Mouse (Mus musculus) midbrain, embryonic 13.5 days (tissue): ENCODE results near the gene Cdr2. TPM values are rescaled to one million over a fixed set of nuclear protein-coding genes. Genes with fewer than 3 reads are reported as not detected.
"Not testable (repeated sequence)": the region's sequence is repeated elsewhere in the genome, so short reads cannot be mapped to it uniquely, and the experiment has no call there.

ENCODE experiments used
- ATAC-seq: fragments of 200-750 bp; cut with Nextera tagmentation; 2 replicates; pipeline ENCODE4 v1.8.0; 2017; ENCODE audit warnings: mild to moderate bottlenecking, moderate TSS enrichment, moderate library complexity
- H3K27ac ChIP-seq: fragments of 300-500 bp; sonication (generic); 2 replicates; pipeline ENCODE4 v1.5.1; 2015; ENCODE audit warnings: inconsistent platforms, mild to moderate bottlenecking, moderate library complexity
- H3K27me3 ChIP-seq: fragments of 300-500 bp; sonication (generic); 2 replicates; pipeline ENCODE4 v1.6.1; 2015; ENCODE audit warnings: mild to moderate bottlenecking, inconsistent platforms
- H3K36me3 ChIP-seq: fragments of 300-500 bp; sonication (generic); 2 replicates; pipeline ENCODE4 v1.6.1; 2015; ENCODE audit warnings: mild to moderate bottlenecking, inconsistent platforms
- H3K4me1 ChIP-seq: fragments of 300-500 bp; sonication (generic); replicated peaks from 2 replicates; pipeline ENCODE4 v1.6.1; 2015; ENCODE audit warnings: inconsistent platforms
- H3K4me2 ChIP-seq: fragments of 300-500 bp; sonication (generic); replicated peaks from 2 replicates; pipeline ENCODE4 v1.6.1; 2015; ENCODE audit warnings: moderate library complexity, mild to moderate bottlenecking, inconsistent platforms
- H3K4me3 ChIP-seq: fragments of 300-500 bp; sonication (generic); replicated peaks from 2 replicates; pipeline ENCODE4 v1.5.1; 2015; ENCODE audit warnings: mild to moderate bottlenecking, inconsistent platforms
- H3K9ac ChIP-seq: fragments of 300-500 bp; sonication (generic); replicated peaks from 2 replicates; pipeline ENCODE4 v1.6.1; 2015; ENCODE audit warnings: mild to moderate bottlenecking, inconsistent platforms
- H3K9me3 ChIP-seq: fragments of 300-500 bp; sonication (generic); 2 replicates; pipeline ENCODE4 v1.6.1; 2016; ENCODE audit warnings: mild to moderate bottlenecking, inconsistent platforms
- WGBS: fragments of 180-500 bp; shearing (Covaris S2); methylation state at CpG from one replicate; pipeline ENCODE4 v1.1.7; 2015; 5-methylcytosine and 5-hydroxymethylcytosine counted together
- polyA plus RNA-seq: library from polyadenylated mRNA; unstranded; fragments of >200 nt; fragmentation: Nextera tagmentation; extraction: Ambion mirVana; gene quantifications from 2 replicates; pipeline ENCODE4 v1.2.1, GENCODE M21; 2015

Cdr2 gene
- polyA plus RNA-seq, 1 experiment from 2014 or later: 14.7 TPM

DNA sequence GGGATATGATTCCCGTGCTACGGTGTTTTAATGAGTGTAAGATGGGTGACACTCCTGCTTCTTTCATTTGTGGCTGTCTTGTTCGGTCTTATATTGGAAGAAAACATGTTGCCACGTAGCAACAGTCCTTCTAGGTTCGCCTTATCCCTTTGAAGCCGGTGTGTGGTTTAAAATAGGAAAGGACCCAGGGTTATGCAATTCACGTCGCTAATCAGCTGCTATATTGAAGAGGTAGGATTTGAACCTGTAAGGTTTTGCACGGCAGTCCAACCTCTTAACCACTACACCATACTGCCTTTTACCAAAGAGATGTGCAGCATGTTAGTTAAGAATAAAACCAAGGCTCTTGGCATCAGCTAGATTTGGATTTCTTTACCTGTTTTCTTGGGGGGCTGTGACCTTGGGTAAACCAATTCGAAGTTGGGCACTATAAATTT lies 63.6 kb downstream of the Cdr2 start:
- peak overlapping the region; percentile 82 for H3K27ac ChIP-seq
- H3K9me3 ChIP-seq: no peaks in the 10 kb centered on the region
- peak; percentile 51 for ATAC-seq
- peak overlapping the region; percentile 69 for H3K4me2 ChIP-seq
- 0 out of 2 replicates have a peak, but pooled peaks cover 6% of the 10 kb centered on the region for H3K36me3 ChIP-seq
- no peaks in the 10 kb centered on the region for H3K27me3 ChIP-seq
- peak overlapping the region; percentile 91 for H3K9ac ChIP-seq
- peaks cover 19% of the 10 kb centered on the region for H3K4me1 ChIP-seq
- peak overlapping the region; percentile 97 for H3K4me3 ChIP-seq
- WGBS: 7% methylated on average over 10 of the region's 10 CpGs

GRCm38 (mm10) chr7:120917592-120918461 lies 64.3 kb downstream of the Cdr2 start, which contains the start of gene Polr3e:
Gene Polr3e, plus strand, starts transcription at chr7:120917744.
- Histone ChIP-seq H3K9ac (peak within 1 kb of the TSS; percentile 91), H3K4me1 (peaks cover 19% of the 10 kb centered on the region), H3K4me2 (peak within 1 kb of the TSS; percentile 69), H3K9me3 (no peaks in the 10 kb centered on the region), H3K27ac (peak within 1 kb of the TSS; percentile 82), H3K36me3 (0 out of 2 replicates have a peak, but pooled peaks cover 3% of the 10 kb centered on the region), H3K4me3 (peak within 1 kb of the TSS; percentile 97), H3K27me3 (no peaks in the 10 kb centered on the region)
- peak; percentile 95 for ATAC-seq
- WGBS: under 1% methylated on average over 96 of the region's 102 CpGs

- Histone ChIP-seq H3K4me2 (peak overlapping the region; percentile 33; the same call in 1 of the 2 replicates), H3K4me1 (peaks cover 19% of the 10 kb centered on the region), H3K9ac (no peak overlapping the region), H3K9me3 (no peaks in the 10 kb centered on the region), H3K27ac (no peak overlapping the region), H3K4me3 (peak overlapping the region; percentile 97), H3K36me3 (no peaks in the 10 kb centered on the region), H3K27me3 (no peaks in the 10 kb centered on the region)
- ATAC-seq: no peak
- 8% methylated on average over 12 of the region's 12 CpGs for WGBS
Observed at GRCm38 (mm10) chr7:120917279-120917591, 64.9 kb downstream of the Cdr2 start.

DNA sequence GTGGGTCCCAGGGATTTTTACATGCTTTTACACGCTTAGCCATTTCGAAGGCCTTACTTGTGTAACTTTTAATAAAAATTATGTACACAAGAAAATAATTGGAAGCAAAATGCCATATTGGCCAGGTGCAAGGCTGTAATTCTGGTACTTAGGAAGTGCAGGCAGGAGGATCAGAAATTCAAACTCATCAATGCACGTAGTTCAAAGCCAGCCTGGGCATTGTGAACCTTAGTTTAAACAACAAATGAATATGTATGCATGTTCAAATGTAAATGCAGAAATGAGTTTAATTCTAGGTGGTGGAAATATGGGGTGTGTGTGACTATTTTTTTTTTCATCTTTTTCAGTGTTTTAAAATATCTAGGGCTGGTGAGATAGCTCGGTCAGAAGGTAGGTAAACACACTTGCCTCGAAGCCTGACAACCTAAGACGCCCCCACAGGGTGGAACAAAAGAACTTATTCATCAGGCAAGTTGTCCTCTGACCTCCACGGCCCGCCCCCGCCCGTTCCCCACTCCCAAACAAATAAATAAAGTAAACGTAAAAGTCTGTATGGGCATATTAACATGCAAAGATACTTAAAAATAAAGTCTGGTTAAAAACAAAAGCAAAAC lies 65.7 kb downstream of the Cdr2 start:
- H3K27me3 ChIP-seq: no peaks in the 10 kb centered on the region
- no peak overlapping the region for H3K9ac ChIP-seq
- no peak overlapping the region for H3K4me2 ChIP-seq
- ATAC-seq: no peak
- H3K9me3 ChIP-seq: no peaks in the 10 kb centered on the region
- peaks cover 19% of the 10 kb centered on the region for H3K4me1 ChIP-seq
- H3K27ac ChIP-seq: no peak overlapping the region
- no peaks in the 10 kb centered on the region for H3K36me3 ChIP-seq
- WGBS: 20% methylated on average over 11 of the region's 11 CpGs
- H3K4me3 ChIP-seq: no peak overlapping the region

GRCm38 (mm10) chr7:120913332-120913731 lies 68.8 kb downstream of the Cdr2 start:
- H3K4me1 ChIP-seq: peaks cover 2% of the 10 kb centered on the region; the same call in 1 of the 2 replicates
- no peaks in the 10 kb centered on the region for H3K36me3 ChIP-seq
- H3K9me3 ChIP-seq: no peaks in the 10 kb centered on the region
- no peak overlapping the region for H3K4me2 ChIP-seq
- no peak overlapping the region for H3K27ac ChIP-seq
- H3K9ac ChIP-seq: no peak overlapping the region
- ATAC-seq: no peak
- no peak overlapping the region for H3K4me3 ChIP-seq
- WGBS: 35% methylated on average over 1 of the region's 1 CpGs
- H3K27me3 ChIP-seq: no peaks in the 10 kb centered on the region

DNA sequence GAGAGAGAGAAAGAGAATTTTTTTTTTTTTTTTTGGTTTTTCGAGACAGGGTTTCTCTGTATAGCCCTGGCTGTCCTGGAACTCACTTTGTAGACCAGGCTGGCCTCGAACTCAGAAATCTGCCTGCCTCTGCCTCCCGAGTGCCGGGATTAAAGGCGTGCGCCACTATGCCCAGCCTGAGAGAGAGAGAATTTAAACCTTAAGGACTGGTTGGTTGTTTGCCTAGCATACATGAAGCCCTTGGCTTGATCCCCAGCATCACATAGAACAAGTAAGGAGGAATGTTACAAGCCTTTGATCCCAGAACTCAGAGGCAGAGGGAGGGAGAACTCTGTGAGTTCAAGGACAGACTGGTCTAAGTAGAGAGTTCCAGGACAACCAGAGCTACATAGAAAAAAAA lies 70.8 kb downstream of the Cdr2 start:
- not testable (repeated sequence) for H3K9ac ChIP-seq, H3K9me3 ChIP-seq, H3K4me1 ChIP-seq, H3K36me3 ChIP-seq, H3K4me3 ChIP-seq, H3K27me3 ChIP-seq, ATAC-seq, H3K27ac ChIP-seq, H3K4me2 ChIP-seq
- 91% methylated on average over 6 of the region's 6 CpGs for WGBS

DNA sequence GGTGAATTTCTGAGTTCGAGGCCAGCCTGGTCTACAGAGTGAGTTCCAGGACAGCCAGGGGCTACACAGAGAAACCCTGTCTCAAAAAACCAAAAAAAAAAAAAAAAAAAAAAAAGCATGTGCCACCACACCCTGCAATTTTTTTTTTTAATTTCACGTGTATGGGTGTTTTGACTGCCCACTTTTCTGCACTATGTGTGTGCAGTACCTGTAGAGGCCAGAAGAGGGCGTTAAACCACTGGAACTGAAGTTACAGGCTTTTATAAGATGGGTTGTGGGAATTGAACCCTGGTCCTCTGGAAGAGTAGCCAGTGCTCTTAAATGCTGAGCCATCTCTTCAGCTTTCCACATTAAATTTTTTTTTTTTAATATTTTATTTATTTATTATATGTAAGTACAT lies 71.9 kb downstream of the Cdr2 start:
- H3K4me1 ChIP-seq, H3K36me3 ChIP-seq, H3K9me3 ChIP-seq, H3K27me3 ChIP-seq, H3K9ac ChIP-seq, H3K4me2 ChIP-seq, H3K4me3 ChIP-seq, ATAC-seq, H3K27ac ChIP-seq: not testable (repeated sequence)
- 65% methylated on average over 3 of the region's 3 CpGs for WGBS

Other genes with a start within 250 kb of the Cdr2 start
- gene Vwa3a, start 243.0 kb downstream of the Cdr2 start, polyA plus RNA-seq: 0.40 and 1.2 TPM in 2 replicates
- gene Gm5737, start 169.9 kb downstream of the Cdr2 start, polyA plus RNA-seq: not detected in 2 replicates
- 23.9 and 26.4 TPM in 2 replicates for gene Eef2k, start 139.5 kb downstream of the Cdr2 start, polyA plus RNA-seq
- 24.6 and 27.7 TPM in 2 replicates for gene Polr3e, start 64.6 kb downstream of the Cdr2 start, polyA plus RNA-seq
- not detected in 2 replicates for gene Mfsd13b, start 197 bp upstream of the Cdr2 start, polyA plus RNA-seq
- 210 and 214 TPM in 2 replicates for gene Mettl9, start 52.1 kb upstream of the Cdr2 start, polyA plus RNA-seq
- 0.87 and 0.92 TPM in 2 replicates for gene Igsf6, start 92.3 kb upstream of the Cdr2 start, polyA plus RNA-seq
- gene Otoa, start 99.3 kb upstream of the Cdr2 start, polyA plus RNA-seq: 0.13 and 0.19 TPM in 2 replicates